ENCODE assay signal across 22 mouse cellular contexts in the genomic region with DNA sequence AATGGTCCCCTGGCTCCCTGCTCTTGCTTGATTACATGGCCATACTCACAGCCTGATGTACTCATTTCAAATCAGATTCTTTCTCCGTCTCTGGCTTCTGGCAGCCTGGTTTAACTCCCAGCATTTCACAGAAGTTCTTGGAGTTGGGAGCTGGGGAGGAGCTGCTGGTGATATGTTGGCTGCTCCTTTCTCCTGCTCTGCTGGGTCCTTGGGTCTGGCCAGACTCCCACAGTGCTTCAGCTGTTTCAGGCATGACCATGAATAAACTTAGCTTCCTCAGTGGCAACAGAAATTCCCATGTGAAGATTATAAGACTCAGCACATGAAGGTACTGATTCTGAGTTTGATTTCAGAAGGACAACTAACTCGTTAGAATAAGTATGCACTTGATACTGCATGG.
DNase-seq lines count a peak whose midpoint lies in the region; ATAC-seq lines count a peak whose summit lies in the region.
"Had no signal": no experiment of that assay in that cellular context is flagged by ENCODE, and none has a peak within 500 bp of the region (broad histone marks: within the 10 kb centered on the region; RNA-seq: fewer than 3 reads in every experiment).

No protein-coding gene starts in this region.

- peaks cover 23% of the 10 kb centered on the region for H3K4me1 ChIP-seq in embryonic facial prominence, embryonic 14.5 days (ENCODE audit: control insufficient read depth, insufficient read depth, low read length)
- H3K4me1 ChIP-seq in embryonic facial prominence, embryonic 10.5 days, result peaks cover 11% of the 10 kb centered on the region; the same call in 1 of the 2 replicates
- H3K4me1 ChIP-seq in lung, embryonic 16.5 days (replicated peaks; ENCODE audit: control insufficient read depth, insufficient read depth, low read length), result peaks cover 15% of the 10 kb centered on the region; the same call in 1 of the 2 replicates
- peaks cover 3% of the 10 kb centered on the region; the same call in 1 of the 2 replicates for H3K4me1 ChIP-seq in forebrain, embryonic 13.5 days
- H3K4me1 ChIP-seq: megakaryocyte, embryonic 14.5 days; midbrain, embryonic 13.5 days had no signal

- no peaks in the 10 kb centered on the region for H3K36me3 ChIP-seq in embryonic facial prominence, embryonic 14.5 days (ENCODE audit: control insufficient read depth, insufficient read depth, low read length)
- no peaks in the 10 kb centered on the region for H3K36me3 ChIP-seq in embryonic facial prominence, embryonic 10.5 days (replicated peaks)
- no peaks in the 10 kb centered on the region for H3K36me3 ChIP-seq in lung, embryonic 16.5 days (ENCODE audit: control insufficient read depth, insufficient read depth, low read length)
- H3K36me3 ChIP-seq in forebrain, embryonic 13.5 days (ENCODE audit: poor library complexity, severe bottlenecking), result no peaks in the 10 kb centered on the region
- H3K36me3 ChIP-seq: hindbrain, embryonic 15.5 days; intestine, embryonic 15.5 days; midbrain, embryonic 13.5 days had no signal

- ATAC-seq in embryonic facial prominence, embryonic 14.5 days (ENCODE audit: low read depth), result no peak
- ATAC-seq in lung, embryonic 16.5 days (ENCODE audit: low read depth), result peak; percentile 64
- ATAC-seq in forebrain, embryonic 13.5 days, result no peak
- ATAC-seq: forebrain, embryonic 16.5 days; intestine, embryonic 15.5 days; liver, postnatal 0 days; midbrain, embryonic 13.5 days had no signal

- H3K27me3 ChIP-seq in embryonic facial prominence, embryonic 14.5 days (replicated peaks; ENCODE audit: control insufficient read depth, insufficient read depth, low read length), result no peaks in the 10 kb centered on the region
- H3K27me3 ChIP-seq in embryonic facial prominence, embryonic 10.5 days (replicated peaks; ENCODE audit: low read depth, poor library complexity, severe bottlenecking), result no peaks in the 10 kb centered on the region
- H3K27me3 ChIP-seq in lung, embryonic 16.5 days (ENCODE audit: control insufficient read depth, insufficient read depth, low read depth, low read length), result no peaks in the 10 kb centered on the region
- no peaks in the 10 kb centered on the region for H3K27me3 ChIP-seq in forebrain, embryonic 13.5 days
- H3K27me3 ChIP-seq: hindbrain, embryonic 15.5 days; intestine, embryonic 15.5 days; midbrain, embryonic 13.5 days had no signal

- H3K4me2 ChIP-seq in embryonic facial prominence, embryonic 14.5 days (ENCODE audit: low read depth, low read length), result no peak overlapping the region
- H3K4me2 ChIP-seq in lung, embryonic 16.5 days (ENCODE audit: low read depth, low read length), result no peak overlapping the region
- H3K4me2 ChIP-seq in forebrain, embryonic 13.5 days, result no peak overlapping the region
- H3K4me2 ChIP-seq: heart, embryonic 11.5 days; hindbrain, embryonic 15.5 days; intestine, embryonic 15.5 days; liver, embryonic 11.5 days; midbrain, embryonic 13.5 days had no signal

- peak; percentile 19 for DNase-seq in embryonic facial prominence, embryonic 14.5 days (ENCODE audit: low spot score)
- DNase-seq in embryonic facial prominence, embryonic 10.5 days (ENCODE audit: low spot score), result no peak
- DNase-seq in heart, postnatal 4 days, result peak; percentile 19
- no peak for DNase-seq in heart, postnatal 36 days
- no peak for DNase-seq in lung, postnatal 25 days (ENCODE audit: low spot score)
- DNase-seq: adrenal gland, postnatal 36 days; cerebellum, adult 11 months; kidney, adult 8-10 months; kidney, postnatal 10 days; liver, postnatal 0 days; thymus, postnatal 14 days had no signal

- intact Hi-C loops in heart, postnatal 36 days (cut with DNase I), result no loop called here

- 75% methylated on average over 2 of the region's 2 CpGs for WGBS in embryonic facial prominence, embryonic 14.5 days
- 83% methylated on average over 2 of the region's 2 CpGs for WGBS in embryonic facial prominence, embryonic 10.5 days
- 68% methylated on average over 2 of the region's 2 CpGs for WGBS in lung, embryonic 16.5 days
- WGBS in forebrain, embryonic 13.5 days, result 85% methylated on average over 2 of the region's 2 CpGs

- H3K27ac ChIP-seq in embryonic facial prominence, embryonic 14.5 days (replicated peaks; ENCODE audit: low read depth, low read length), result no peak overlapping the region
- no peak overlapping the region for H3K27ac ChIP-seq in embryonic facial prominence, embryonic 10.5 days (replicated peaks)
- H3K27ac ChIP-seq in lung, embryonic 16.5 days (ENCODE audit: low read length), result no peak overlapping the region
- no peak overlapping the region for H3K27ac ChIP-seq in forebrain, embryonic 13.5 days
- H3K27ac ChIP-seq: hindbrain, embryonic 15.5 days; intestine, embryonic 15.5 days; left cerebral cortex, adult 2 months; midbrain, embryonic 13.5 days; stomach, postnatal 0 days had no signal

- no peak overlapping the region for H3K4me3 ChIP-seq in embryonic facial prominence, embryonic 14.5 days (ENCODE audit: low read depth, low read length)
- no peak overlapping the region for H3K4me3 ChIP-seq in embryonic facial prominence, embryonic 10.5 days
- H3K4me3 ChIP-seq in lung, embryonic 16.5 days (ENCODE audit: low read length), result no peak overlapping the region
- no peak overlapping the region for H3K4me3 ChIP-seq in forebrain, embryonic 13.5 days
- H3K4me3 ChIP-seq: hindbrain, embryonic 15.5 days; intestine, embryonic 15.5 days; left cerebral cortex, adult 2 months; megakaryocyte, embryonic 14.5 days; midbrain, embryonic 13.5 days had no signal

- no peaks in the 10 kb centered on the region for H3K9me3 ChIP-seq in embryonic facial prominence, embryonic 14.5 days (ENCODE audit: control insufficient read depth, low read length)
- no peaks in the 10 kb centered on the region for H3K9me3 ChIP-seq in embryonic facial prominence, embryonic 10.5 days
- H3K9me3 ChIP-seq in lung, embryonic 16.5 days (ENCODE audit: control insufficient read depth, low read length), result no peaks in the 10 kb centered on the region
- H3K9me3 ChIP-seq in forebrain, embryonic 13.5 days (replicated peaks), result no peaks in the 10 kb centered on the region
- H3K9me3 ChIP-seq: hindbrain, embryonic 15.5 days; intestine, embryonic 15.5 days; megakaryocyte, embryonic 14.5 days; midbrain, embryonic 13.5 days had no signal

- H3K9ac ChIP-seq in embryonic facial prominence, embryonic 14.5 days (ENCODE audit: low read depth, low read length), result no peak overlapping the region
- no peak overlapping the region for H3K9ac ChIP-seq in lung, embryonic 16.5 days (ENCODE audit: low read length)
- H3K9ac ChIP-seq in forebrain, embryonic 13.5 days, result no peak overlapping the region
- H3K9ac ChIP-seq: hindbrain, embryonic 15.5 days; intestine, embryonic 15.5 days; liver, postnatal 0 days; midbrain, embryonic 13.5 days had no signal

Comparison
In these comparisons a context has a peak if more than half of its experiments do, and no peak if none do; other contexts are left out.
1. DNase-seq: peak in embryonic facial prominence, embryonic 14.5 days (single experiment) and heart, postnatal 4 days (single experiment); none in embryonic facial prominence, embryonic 10.5 days (single experiment), heart, postnatal 36 days (0 of 2) and lung, postnatal 25 days (single experiment).